Mouse (Mus musculus) erythroblast, embryonic 14.5 days (primary cell): ENCODE results near the gene Eln.

Source experiments
- GATA1 ChIP-seq: IDR thresholded peaks from 2 replicates; pipeline ENCODE4 v1.6.1; 2012; ENCODE audit warnings: low read length, inconsistent platforms, mixed read lengths
- TAL1 ChIP-seq: IDR thresholded peaks from 3 replicates; pipeline ENCODE4 v1.6.1; 2012; ENCODE audit warnings: low read length, inconsistent platforms, mixed read lengths

GRCm38 (mm10) chr5:134780963-134781362 lies 33.8 kb upstream of the Eln start:
- TF ChIP-seq TAL1 (no peak), GATA1 (no peak)
